Mouse (Mus musculus) ovary, postnatal 36 days (tissue): ENCODE measurements around the gene Gm6034.
"Not testable (repeated sequence)": the region's sequence is repeated elsewhere in the genome, so short reads cannot be mapped to it uniquely, and the experiment has no call there.

Source experiments
- DNase-seq: peaks from one replicate; pipeline ENCODE4 v3.0.0; 2022; ENCODE audit warnings: low spot score, mixed read lengths

The Gm6034 gene

GRCm38 (mm10) chr17:36042610-36043169, at the start of gene Gm6034, which contains the start of gene H2-T22:
TSS of gene Gm6034 (plus strand) at chr17:36042961.
TSS of gene H2-T22 (minus strand) at chr17:36042747.
- peak; percentile 60 for DNase-seq

- peak; percentile 77 for DNase-seq
Measured at GRCm38 (mm10) chr17:35993675-35994074, 49.1 kb upstream of the Gm6034 start.

DNA sequence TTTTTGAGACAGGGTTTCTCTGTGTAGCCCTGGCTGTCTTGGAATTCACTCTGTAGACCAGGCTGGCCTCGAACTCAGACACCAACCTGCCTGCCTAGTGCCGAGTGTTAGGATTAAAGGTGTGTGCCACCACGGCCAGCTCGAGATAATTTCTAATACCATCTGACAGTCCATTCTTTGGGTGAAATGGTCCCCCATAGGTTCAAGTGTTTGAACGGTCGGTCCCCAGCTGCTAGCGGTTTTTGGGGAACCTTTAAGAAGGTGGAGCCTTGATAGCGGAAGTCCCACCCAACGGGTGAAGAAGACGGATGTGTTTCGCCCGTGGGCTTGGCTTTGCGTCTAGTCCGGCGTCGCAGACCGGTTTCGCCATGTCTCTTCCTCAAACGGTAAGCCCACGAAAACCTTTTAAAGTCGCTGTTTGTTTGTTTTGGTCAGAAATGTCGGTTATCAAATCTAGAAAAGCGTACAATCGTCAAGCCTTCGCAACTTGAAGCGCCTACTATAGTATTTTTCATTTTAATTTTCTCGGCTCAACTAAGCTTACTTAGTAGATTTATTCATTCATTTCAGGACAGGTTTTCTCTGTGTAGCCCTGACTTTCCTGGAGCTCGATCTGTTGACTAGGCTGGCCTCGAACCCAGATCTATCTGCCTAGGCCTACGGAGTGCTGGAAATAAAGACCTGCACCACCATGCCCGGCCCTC, 48.4 kb upstream of the Gm6034 start:
- DNase-seq, result peak; percentile 73

- no peak for DNase-seq
Measured at GRCm38 (mm10) chr17:35994879-35995240, 47.9 kb upstream of the Gm6034 start.

GRCm38 (mm10) chr17:35996949-35997348, 45.8 kb upstream of the Gm6034 start:
- DNase-seq, result peak; percentile 89

DNA sequence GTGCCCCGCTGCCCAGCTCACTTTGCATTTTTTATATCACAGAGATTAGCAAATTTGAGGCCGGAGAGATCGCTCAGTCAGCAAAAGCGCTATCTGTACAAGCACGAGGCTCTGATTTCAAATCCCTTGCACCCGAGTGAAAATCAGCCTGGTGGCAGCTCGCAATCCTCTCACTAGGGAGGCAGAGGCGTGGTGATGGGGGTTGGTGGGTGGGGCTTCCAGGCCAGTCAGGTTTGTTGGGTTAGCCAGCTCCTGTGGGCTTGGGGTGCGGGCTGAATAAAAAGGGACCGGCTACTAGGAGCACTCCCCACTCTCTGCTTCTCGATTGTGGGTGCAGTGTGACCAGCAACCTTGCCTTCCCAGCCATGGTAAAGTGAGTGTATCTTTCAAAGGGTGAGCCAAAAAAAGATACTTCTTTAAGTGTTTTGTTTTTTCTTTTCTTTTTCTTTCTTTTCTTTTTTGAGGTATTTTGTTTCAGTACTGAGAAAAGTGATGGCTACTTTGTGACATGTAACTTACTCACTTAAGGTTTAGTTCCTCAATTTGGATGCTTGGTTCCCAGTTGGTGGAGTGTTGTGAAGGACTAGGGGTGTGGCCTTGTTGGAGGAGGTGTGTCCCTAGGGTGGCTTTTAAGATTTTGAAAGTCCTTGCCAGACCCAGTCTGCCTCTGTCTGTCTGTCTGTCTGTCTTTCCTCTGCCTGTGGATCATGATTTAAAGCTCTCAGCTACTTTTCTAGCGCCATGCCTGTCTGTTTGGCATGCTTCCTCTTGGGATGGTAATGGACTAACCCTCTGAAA, 44.8 kb upstream of the Gm6034 start:
- no peak for DNase-seq

- no peak for DNase-seq
Measured at GRCm38 (mm10) chr17:35998545-35999305, 44.0 kb upstream of the Gm6034 start.

GRCm38 (mm10) chr17:35999356-35999755, 43.4 kb upstream of the Gm6034 start:
- no peak for DNase-seq

DNA sequence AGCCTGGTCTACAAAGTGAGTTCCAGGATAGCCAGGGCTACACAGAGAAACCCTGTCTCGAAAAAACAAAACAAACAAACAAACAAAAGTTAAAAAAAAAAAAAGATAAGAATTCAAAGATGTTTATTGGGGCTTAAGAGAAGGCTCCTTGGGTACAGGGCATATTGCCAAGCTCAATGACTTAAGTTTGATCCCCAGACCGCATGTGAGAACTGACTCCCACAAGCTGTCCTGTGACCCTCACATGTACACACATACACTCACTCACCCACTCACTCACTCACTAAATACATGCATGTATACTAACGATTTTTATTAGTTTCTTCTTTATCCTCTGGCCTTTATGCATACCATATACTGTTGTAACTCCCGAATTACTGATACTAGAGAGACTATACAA, 42.4 kb upstream of the Gm6034 start:
- no peak for DNase-seq

- no peak for DNase-seq
Measured at GRCm38 (mm10) chr17:36001121-36001897, 41.5 kb upstream of the Gm6034 start.

DNA sequence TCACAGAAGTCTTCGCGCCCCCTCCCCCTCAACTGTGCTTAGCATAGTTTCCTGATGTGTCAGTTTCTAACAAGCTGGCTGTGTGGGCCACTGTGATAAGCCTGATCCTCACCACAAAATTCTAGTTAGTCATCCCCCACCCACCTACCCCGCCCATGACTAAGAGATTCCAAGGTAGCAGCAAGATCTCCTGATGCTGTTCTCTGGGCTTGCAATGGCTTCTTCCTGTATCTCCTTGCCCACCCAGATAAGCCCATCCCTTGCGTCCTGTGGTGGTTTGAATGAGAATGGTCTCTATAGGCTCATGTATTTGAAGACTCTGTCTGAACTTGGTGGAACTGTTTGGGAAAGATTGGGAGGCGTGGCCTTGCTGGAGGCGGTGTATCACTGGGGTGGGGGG, 40.8 kb upstream of the Gm6034 start:
- DNase-seq, result no peak

DNA sequence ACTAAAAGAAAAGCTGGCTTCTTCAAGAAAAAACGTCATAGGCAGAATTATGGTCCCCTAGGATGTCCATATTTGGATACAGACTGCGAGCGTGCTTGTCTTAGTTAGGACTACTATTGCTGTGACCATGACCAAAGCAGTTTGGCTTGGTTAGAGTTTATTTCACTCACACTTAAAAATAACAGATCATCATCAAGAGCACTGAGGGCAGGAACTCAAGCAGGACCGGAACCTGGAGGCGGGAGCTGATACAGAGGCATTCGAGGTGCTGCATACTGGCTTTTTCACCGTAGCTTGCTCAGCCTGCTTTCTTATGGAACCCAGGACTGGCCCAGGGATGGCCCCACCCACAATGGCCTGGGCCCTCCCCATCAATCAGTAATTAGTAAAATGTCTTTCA, 39.4 kb upstream of the Gm6034 start:
- DNase-seq, result no peak

DNA sequence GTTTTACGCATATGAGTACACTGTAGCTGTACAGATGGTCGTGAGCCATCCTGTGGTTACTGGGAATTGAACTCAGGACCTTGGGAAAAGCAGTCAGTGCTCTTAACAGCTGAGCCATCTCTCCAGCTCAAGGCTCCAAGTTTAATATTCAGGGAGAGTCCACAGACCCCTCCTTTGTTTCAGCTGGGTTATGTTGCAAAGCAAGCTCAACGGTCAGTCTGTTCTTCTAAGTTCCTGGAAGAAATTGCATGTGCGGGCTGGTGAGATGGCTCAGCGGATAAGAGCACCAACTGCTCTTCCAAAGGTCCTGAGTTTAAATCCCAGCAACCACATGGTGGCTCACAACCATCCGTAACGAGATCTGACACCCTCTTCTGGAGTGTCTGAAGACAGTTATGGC, 38.4 kb upstream of the Gm6034 start:
- DNase-seq, result not testable (repeated sequence)

DNA sequence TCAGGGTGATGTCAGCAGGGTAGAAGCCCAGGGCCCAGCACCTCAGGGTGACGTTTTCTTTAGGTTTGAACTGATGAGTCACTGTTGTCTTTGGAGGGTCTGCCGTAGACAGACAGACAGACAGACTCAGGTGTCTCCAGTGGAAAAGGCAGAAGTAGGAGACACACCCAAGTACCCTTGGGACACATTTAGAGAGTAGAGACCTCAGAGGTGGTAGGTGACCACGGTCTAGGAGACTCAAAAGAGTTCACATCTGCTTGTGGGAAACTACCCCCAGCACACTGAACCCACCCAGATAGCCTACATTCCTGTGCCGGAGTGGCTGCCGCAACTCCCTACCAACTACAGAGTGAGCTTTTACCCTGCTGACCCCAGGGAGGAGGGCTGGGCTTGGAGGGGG, 27.8 kb upstream of the Gm6034 start:
- no peak for DNase-seq

- DNase-seq, result no peak
Measured at GRCm38 (mm10) chr17:36017046-36017445, 25.7 kb upstream of the Gm6034 start.

DNA sequence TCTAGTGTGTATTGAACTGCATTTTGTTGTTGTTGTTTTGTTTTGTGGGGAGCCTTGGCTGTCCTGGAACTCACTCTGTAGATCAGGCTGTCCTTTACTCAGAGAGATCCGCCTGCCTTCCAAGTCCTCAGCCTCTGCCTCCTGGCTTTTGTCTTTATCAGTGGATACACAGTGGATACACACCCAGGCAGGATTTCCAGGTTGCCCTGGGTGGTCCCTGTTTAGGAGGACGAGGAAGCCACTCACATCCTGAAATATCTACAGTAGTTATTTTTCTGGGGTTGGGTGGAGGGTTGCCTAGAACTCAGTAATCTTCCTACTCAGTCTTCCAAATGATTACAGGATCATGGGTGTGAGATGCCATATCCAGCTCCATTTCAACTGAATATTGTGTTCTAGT, 23.8 kb upstream of the Gm6034 start:
- no peak for DNase-seq

DNA sequence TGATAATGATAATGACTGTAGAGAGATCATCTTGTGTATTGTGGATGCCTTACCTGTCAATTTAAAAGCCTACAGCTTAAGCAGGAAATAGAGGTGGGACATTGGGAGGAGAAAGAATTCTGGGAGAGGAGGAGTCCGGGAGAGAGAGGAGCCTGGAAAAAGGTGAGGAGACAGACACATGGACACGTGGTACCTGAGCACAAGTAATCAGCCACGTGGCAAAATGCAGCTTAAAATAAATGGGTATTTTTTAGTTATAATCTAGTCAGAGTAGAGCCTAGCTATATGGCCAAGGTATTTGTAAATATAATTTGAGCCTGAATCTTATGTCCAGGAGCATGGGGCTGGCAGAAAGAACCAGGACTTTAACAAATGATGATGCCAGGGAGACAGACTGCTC, 23.2 kb upstream of the Gm6034 start:
- DNase-seq, result no peak

DNA sequence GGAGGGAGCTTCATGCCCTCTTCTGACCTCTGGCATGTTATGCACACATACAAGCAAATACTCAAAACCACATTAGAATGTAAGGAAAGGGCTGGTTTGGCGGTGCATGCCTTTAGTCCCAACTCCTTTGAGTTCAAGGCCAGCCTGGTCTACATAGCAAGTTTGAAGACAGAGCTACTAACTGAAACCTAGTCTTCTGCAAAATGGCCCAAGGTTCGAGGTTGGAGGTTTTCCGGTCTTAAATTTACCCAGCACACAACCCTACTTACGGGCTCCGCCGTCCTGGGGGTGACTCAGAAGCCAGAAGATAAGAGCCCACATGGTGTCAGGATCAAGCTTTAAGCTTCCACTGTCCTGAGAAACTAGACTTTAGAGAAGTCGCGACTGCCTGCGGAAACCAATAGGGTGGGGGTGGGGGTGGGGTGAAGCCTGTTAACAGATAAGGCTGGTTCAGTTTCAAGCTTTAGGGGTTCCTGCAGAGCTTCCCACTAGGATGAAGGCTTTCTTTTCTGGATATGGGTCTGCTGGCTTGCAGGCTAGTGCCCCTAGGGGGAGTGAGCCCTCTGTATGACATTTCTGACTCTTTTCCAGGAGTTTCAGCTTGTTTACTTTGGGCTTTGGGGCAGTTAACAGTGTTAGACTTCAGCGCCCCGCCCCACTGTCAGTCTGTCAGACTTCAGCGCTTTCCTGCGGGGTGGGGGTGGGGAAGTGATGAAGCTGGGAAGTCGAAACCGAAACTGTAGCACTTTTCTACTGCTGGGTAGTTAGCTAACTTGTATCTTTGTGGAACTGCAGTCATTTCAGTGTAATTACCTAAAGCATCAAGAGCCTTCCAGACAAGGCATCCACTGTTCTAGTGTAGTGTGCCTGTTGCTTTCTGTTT, 22.3 kb upstream of the Gm6034 start, which contains the start of gene H2-T24:
TSS of gene H2-T24 (minus strand) at position 370 of the 883 bp plus-strand sequence.
- peak; percentile 63 for DNase-seq

DNA sequence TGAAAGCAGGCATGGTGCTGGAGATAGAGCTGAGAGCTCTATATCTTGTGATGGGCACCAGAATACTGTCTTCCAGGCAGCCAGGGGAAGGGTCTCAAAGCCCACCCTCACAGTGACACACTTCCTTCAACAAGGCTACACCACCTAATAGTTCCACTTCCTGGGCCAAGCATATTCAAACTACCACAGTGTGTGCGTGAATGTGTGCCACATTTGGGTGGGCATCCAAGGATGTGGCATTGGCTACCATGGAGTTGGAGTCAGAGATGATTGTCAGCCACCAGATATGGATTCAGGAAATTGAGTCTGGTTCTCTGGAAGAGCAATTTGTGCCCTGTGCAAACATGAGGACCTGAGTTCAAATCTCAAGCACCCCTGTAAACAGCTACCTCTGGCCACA, 21.5 kb upstream of the Gm6034 start:
- DNase-seq, result no peak

DNA sequence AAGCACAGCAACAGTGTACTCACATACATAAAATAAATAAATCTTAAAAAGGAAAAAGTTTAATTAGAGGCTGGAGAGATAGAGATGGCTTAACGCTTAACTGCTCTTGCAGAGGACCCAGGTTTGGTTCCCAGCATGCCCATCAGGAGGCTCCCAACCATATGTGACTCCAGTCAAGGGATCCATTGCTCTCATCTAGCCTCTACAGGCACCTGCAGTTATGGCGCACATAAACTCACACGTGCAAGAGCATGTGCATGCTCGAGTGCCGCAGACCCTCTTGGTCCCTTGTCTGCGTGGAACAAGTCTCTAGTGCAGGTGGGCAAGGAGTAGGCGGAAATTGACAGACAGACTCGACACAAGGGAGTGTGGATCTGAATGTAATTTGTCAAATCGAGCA, 20.7 kb upstream of the Gm6034 start:
- DNase-seq, result no peak

- no peak for DNase-seq
Measured at GRCm38 (mm10) chr17:36022922-36023321, 19.8 kb upstream of the Gm6034 start.
